Mouse (Mus musculus): ENCODE data around the gene Evc2.

Evc2 gene

GRCm38 (mm10) chr5:37338288-37338687 lies at the start of gene Evc2:
TSS of gene Evc2 (plus strand) at chr5:37338499.
- DNase-seq, result peak; percentile 89 to 92

DNA sequence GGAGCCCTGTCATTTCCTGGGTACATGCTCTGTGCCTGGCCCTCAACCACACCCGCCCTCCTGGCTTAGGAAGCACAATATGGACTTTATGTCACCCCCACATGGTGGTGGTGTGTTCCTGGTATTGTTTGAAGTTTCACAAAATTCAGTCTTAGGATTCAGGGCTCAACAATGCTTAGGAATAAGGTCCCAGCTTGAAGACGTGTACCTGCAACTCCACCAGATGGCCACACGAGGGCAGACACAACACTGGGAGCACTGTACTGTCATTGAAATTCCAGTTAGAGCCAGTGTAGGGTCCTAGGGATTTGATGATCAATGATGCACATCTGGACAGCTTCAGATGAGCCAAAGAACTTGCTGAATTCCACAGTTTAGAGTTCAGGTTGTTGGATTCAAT lies 49.1 kb upstream of the Evc2 start:
- peak; percentile 55 to 60 for DNase-seq

- DNase-seq, result peak in 1 of 2 experiments; percentile 16
These were observed 47.3 kb upstream of the Evc2 start for GRCm38 (mm10) chr5:37290983-37291382.

GRCm38 (mm10) chr5:37296717-37297116 lies 41.6 kb upstream of the Evc2 start:
- no peak for DNase-seq

- peak; percentile 54 to 58 for DNase-seq
These were observed 39.9 kb upstream of the Evc2 start for GRCm38 (mm10) chr5:37298370-37298769.

DNA sequence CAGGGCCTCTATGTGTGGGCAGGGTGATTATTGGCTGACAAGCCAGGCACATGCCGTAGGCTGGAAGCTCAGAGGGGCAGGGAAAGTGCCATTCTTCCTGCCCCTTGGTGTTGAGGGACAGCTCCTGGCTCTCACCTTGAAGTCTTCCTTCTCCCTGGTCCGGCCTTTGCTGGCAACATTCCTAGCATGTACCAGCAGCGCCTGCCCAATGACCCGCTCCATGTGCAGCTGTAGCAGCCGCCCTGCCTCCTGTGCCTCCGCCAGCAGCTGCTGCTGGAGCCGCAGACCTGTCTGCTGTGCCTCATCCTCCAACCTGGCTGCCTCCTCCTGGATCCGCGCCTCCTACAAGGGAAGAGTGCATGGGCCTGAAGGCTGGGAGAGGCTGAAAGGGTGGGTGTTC lies 28.3 kb upstream of the Evc2 start:
- no peak for DNase-seq

- DNase-seq, result no peak
These were observed 25.1 kb upstream of the Evc2 start for GRCm38 (mm10) chr5:37312980-37313722.

DNA sequence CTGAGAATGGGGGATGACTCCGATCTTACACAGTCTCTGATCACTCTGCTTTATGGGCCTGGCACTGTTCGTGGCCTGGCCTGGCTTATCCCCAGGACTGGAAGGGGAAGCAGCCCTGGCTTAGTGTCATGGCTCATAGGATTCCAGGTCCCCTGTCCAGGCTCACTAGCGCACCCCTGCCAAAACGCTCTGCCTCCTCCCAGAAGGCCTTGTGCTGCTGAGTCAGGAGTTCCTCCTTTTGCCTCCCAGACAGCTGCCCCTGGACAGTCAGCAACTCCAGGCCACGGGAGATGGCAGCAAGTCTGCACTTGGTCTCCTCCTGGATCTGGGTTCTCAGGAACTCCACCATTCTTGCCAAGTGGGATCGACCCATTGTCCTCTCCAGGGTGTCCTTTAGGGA lies 19.6 kb upstream of the Evc2 start:
- DNase-seq, result no peak

- DNase-seq, result no peak
These were observed 18.1 kb upstream of the Evc2 start for GRCm38 (mm10) chr5:37320174-37320573.

GRCm38 (mm10) chr5:37320761-37321160 lies 17.5 kb upstream of the Evc2 start:
- DNase-seq, result no peak

- DNase-seq, result peak; percentile 11 to 21
These were observed 11.6 kb upstream of the Evc2 start for GRCm38 (mm10) chr5:37326675-37327074.

DNA sequence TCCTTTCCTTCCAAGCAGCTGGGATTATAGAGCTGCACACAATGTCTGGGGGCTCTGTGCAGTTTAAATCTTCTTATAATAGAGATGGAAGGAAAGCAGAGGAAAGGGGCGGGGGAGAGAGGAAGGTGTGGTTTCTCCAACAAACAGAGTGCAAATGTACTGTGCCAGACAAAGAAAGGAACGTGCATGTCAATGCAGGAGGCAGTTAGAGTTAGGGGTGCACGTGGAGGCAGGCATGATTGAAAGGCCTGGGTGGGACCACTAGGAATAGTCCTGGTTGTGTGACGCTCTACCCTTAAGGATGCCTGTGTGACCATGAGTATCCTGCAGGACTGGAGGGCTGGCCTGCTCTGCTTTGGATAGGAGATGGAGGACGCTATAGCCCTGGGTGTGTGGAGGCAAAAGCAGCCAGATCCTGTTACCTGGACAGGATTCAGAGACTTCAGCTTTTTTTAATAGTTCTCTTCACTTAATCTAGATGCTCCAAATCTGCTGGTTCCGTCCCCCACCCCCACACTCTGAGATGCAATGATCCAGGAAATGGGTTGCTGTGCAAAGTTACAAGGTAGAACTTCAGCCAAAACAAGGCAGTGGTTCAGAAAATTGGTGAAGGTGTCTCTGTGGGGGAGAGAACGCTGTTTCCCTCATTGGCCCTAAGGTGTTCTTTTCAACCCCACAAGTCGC lies 7.7 kb upstream of the Evc2 start:
- no peak for DNase-seq

DNA sequence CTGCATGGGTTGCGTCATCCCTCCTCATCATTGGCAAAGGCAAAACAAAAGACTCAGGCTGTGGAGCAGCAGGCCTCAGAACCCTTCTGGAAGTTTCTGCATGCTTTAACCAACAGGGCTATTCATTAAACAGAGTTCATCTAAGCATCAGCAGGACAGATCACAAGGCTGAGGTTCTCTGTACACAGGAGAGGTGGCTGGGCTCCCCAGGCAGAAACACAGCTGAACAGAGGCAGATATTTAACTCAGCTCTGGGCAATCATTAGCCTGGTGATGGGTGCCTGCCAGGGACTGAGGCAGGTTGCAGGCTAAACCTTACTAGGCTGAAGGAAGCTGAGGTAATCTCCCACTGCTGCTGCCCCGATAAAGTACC lies 7.2 kb upstream of the Evc2 start:
- peak; percentile 73 to 85 for DNase-seq

GRCm38 (mm10) chr5:37332066-37332465 lies 6.2 kb upstream of the Evc2 start:
- no peak for DNase-seq

DNA sequence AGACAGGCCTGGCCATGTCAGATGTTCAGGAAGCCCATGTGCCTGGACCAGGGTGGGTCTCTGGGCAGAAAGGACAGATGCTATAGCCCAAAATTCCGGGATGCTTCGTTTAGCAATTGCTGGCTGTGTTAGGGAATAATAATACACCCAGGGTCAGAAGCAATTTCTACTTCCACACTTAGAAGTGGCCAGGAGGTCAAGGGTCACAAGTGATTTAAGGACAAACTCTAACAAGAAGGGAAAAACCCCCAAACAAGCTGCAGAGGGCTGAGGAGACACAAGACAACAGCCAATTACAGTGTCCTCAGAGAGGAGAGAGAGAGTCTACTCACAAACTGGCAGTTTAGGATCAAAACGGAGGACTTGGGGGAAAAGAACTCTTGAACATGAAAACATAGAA lies 3.2 kb upstream of the Evc2 start:
- DNase-seq, result no peak

DNA sequence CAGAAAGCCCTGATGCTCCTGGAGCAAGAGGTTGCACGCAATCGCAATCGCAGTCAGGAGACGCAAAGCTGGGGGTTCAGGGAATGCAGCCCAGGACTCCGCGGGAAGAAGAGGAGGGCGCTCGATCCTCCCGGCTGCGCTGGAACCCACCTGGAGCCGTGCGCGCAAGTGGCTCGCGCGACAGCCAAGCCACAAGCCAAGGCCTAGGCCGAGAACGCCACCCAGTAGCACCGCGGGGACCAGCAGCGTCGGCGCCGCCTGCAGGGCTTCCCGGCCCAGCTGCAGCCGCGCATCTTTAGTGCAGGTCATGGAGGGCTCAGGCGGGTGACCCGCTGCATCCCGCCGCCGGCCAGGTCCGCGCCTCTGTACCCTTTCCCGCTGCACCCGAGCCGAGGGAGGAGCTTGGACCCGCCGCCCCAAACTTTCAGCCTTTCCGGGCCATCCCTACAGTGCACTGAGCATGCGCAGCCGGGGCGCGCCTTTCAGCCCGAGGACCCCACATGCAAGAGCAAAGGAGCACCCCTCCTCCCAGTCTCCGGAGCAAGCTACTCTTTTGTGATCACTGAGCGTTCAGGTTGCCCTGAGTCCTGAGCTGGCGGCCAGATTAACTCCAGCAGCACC lies 1.7 kb upstream of the Evc2 start, which contains the start of gene Evc:
Gene Evc (minus strand): TSS at position 410 of the 621 bp plus-strand sequence.
- peak; percentile 86 to 90 for DNase-seq

GRCm38 (mm10) chr5:37337696-37338095 lies 603 bp upstream of the Evc2 start:
- DNase-seq, result no peak

- no peak for DNase-seq
These were observed 5.7 kb downstream of the Evc2 start for GRCm38 (mm10) chr5:37343962-37344361.

- no peak for DNase-seq
These were observed 13.5 kb downstream of the Evc2 start for GRCm38 (mm10) chr5:37351791-37352190.

GRCm38 (mm10) chr5:37354385-37354784 lies 16.1 kb downstream of the Evc2 start:
- peak; percentile 81 to 82 for DNase-seq

GRCm38 (mm10) chr5:37356027-37356426 lies 17.7 kb downstream of the Evc2 start:
- DNase-seq, result no peak

DNA sequence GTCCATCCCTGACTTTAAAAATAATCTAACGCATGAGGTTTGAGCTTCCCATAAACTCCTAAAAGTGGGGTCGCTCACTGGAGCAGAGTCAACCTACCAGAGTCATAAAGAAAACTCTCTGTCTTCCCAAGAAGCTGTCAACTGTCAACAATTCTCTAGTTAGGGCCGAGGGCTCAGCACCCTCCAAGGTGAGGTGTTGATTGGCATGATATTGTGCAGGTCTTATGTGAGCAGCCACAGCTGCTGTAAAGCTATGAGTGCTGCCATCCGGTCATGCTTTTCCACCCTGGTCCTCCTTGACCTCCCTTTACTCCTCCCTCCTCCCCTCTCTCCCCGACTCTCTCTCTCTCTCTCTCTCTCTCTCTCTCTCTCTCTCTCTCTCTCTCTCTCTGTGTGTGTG lies 24.3 kb downstream of the Evc2 start:
- no peak for DNase-seq

DNA sequence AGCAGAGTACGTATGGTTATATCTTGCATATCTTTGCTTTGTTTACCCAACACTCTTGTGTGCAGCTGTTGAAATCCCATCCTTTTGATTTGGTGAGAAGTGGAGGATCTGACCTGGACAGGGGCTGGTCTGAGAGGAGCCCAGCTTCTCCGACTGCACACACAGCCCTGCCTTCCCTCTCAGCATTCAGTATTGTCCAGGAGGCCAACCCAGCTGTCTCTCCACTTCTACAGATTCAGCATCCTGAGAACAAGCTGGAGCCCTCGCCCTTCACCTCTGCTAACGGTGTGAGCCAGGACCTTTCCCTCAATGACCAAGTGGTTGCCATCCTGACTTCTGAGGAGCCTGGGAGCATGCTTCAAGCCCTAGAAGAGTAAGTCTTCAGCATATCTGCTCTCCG lies 25.0 kb downstream of the Evc2 start:
- no peak for DNase-seq

GRCm38 (mm10) chr5:37365751-37366150 lies 27.5 kb downstream of the Evc2 start:
- DNase-seq, result peak in 1 of 2 experiments; percentile 43
